Mouse (Mus musculus): ENCODE measurements around the gene Plxnb2. TPM values are rescaled to one million over a fixed set of nuclear protein-coding genes. Genes with fewer than 3 reads are reported as not detected.

Gene Plxnb2
- polyA plus RNA-seq, 1 experiment from 2014 or later: 153 TPM

- no peak overlapping the region for H3K4me3 ChIP-seq (replicated peaks; ENCODE audit: low read length)
- no peaks in the 10 kb centered on the region for H3K27me3 ChIP-seq (ENCODE audit: control insufficient read depth, insufficient read depth, low read length)
- H3K9me3 ChIP-seq (replicated peaks; ENCODE audit: control insufficient read depth, low read length): no peaks in the 10 kb centered on the region
- H3K4me1 ChIP-seq (ENCODE audit: control insufficient read depth, insufficient read depth, low read length): peaks cover 33% of the 10 kb centered on the region
- no peak for ATAC-seq (ENCODE audit: insufficient read depth, low FRiP score)
- no peak overlapping the region for H3K9ac ChIP-seq (ENCODE audit: low read length)
- no peak overlapping the region for H3K27ac ChIP-seq (ENCODE audit: low read length)
- WGBS: 88% methylated on average over 8 of the region's 8 CpGs
- no peaks in the 10 kb centered on the region for H3K36me3 ChIP-seq (ENCODE audit: control insufficient read depth, insufficient read depth, low read length)
- H3K4me2 ChIP-seq (ENCODE audit: low read depth, low read length): no peak overlapping the region
Measured at GRCm38 (mm10) chr15:89126622-89127021, 54.0 kb downstream of the Plxnb2 start.

DNA sequence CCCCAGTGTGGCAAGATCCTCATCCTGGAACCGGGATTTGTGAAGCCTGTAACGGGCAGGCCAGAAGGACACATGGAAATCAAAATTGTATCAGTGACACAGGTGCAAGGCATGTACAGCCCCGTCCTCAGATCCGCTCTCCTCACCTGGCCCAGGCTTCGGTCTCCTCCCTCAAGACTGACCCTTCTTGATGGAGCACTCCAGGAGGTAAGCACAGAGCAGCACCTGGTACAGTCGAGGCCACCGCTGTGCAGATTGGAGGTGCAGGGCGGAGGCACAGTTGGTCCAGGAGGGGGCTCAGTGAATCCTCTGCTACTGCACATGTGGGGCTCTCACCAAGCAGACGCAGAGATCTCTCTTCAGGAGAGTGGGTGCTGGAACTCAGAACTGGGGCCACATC lies 55.2 kb downstream of the Plxnb2 start:
- H3K36me3 ChIP-seq (ENCODE audit: control insufficient read depth, insufficient read depth, low read length): no peaks in the 10 kb centered on the region
- H3K9me3 ChIP-seq (replicated peaks; ENCODE audit: control insufficient read depth, low read length): no peaks in the 10 kb centered on the region
- ATAC-seq (ENCODE audit: insufficient read depth, low FRiP score): no peak
- 93% methylated on average over 9 of the region's 9 CpGs for WGBS
- no peak overlapping the region for H3K4me2 ChIP-seq (ENCODE audit: low read depth, low read length)
- no peak overlapping the region for H3K9ac ChIP-seq (ENCODE audit: low read length)
- H3K27me3 ChIP-seq (ENCODE audit: control insufficient read depth, insufficient read depth, low read length): no peaks in the 10 kb centered on the region
- H3K4me1 ChIP-seq (ENCODE audit: control insufficient read depth, insufficient read depth, low read length): peaks cover 41% of the 10 kb centered on the region
- no peak overlapping the region for H3K4me3 ChIP-seq (replicated peaks; ENCODE audit: low read length)
- no peak overlapping the region for H3K27ac ChIP-seq (ENCODE audit: low read length)

DNA sequence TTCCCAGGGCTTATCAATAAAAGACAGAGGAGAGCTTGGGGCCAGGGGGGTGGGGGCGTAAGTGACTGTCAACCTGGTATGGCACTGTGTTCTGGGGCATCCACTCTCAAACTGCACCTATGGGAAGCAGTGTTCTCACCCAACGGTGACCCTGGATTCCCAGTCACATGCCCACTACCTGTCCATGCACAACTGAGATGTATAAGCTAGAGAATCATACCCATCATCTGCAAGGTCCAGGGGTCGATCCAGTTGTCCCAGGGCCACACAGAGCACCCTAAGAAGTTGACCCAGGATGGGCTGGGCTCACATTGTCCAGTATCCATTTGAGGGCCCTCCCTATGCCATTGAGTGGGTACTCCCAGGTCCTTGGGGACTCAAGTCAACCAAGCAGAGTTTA lies 56.3 kb downstream of the Plxnb2 start:
- Histone ChIP-seq H3K27me3 (ENCODE audit: control insufficient read depth, insufficient read depth, low read length) (no peaks in the 10 kb centered on the region), H3K9ac (ENCODE audit: low read length) (no peak overlapping the region; the same call in 1 of the 2 replicates), H3K4me2 (ENCODE audit: low read depth, low read length) (no peak overlapping the region), H3K4me3 (replicated peaks; ENCODE audit: low read length) (no peak overlapping the region), H3K36me3 (ENCODE audit: control insufficient read depth, insufficient read depth, low read length) (0 out of 2 replicates have a peak, but pooled peaks cover 7% of the 10 kb centered on the region), H3K4me1 (ENCODE audit: control insufficient read depth, insufficient read depth, low read length) (peaks cover 44% of the 10 kb centered on the region), H3K9me3 (replicated peaks; ENCODE audit: control insufficient read depth, low read length) (no peaks in the 10 kb centered on the region), H3K27ac (ENCODE audit: low read length) (no peak overlapping the region)
- WGBS: 87% methylated on average over 3 of the region's 3 CpGs
- no peak for ATAC-seq (ENCODE audit: insufficient read depth, low FRiP score)

DNA sequence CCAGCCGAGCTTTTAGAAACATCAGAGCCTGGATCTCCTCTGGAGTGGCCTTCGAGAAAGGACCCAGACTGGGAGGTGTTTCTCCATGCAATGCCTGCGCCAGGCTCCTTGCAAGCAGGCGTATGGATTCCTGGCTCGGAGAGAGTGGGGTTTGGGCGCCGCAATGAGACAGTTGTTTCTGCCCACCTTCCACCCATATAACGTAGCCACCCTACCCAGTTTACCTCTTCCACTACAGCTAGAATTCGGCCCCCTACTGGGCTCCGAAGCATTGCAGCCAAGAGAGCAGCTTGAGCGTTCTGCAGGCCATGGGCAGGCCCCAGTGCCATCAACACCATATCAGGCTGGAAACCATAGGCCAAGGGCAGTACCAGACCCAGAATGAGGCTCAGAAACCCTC lies 57.0 kb downstream of the Plxnb2 start:
- Histone ChIP-seq H3K4me1 (ENCODE audit: control insufficient read depth, insufficient read depth, low read length) (peaks cover 39% of the 10 kb centered on the region), H3K27me3 (ENCODE audit: control insufficient read depth, insufficient read depth, low read length) (no peaks in the 10 kb centered on the region), H3K4me3 (replicated peaks; ENCODE audit: low read length) (peak overlapping the region; percentile 90), H3K9ac (ENCODE audit: low read length) (peak overlapping the region; percentile 90), H3K36me3 (ENCODE audit: control insufficient read depth, insufficient read depth, low read length) (0 out of 2 replicates have a peak, but pooled peaks cover 7% of the 10 kb centered on the region), H3K27ac (ENCODE audit: low read length) (peak overlapping the region; percentile 69), H3K9me3 (replicated peaks; ENCODE audit: control insufficient read depth, low read length) (no peaks in the 10 kb centered on the region), H3K4me2 (ENCODE audit: low read depth, low read length) (peak overlapping the region; percentile 90)
- WGBS: 28% methylated on average over 11 of the region's 11 CpGs
- ATAC-seq (ENCODE audit: insufficient read depth, low FRiP score): no peak

DNA sequence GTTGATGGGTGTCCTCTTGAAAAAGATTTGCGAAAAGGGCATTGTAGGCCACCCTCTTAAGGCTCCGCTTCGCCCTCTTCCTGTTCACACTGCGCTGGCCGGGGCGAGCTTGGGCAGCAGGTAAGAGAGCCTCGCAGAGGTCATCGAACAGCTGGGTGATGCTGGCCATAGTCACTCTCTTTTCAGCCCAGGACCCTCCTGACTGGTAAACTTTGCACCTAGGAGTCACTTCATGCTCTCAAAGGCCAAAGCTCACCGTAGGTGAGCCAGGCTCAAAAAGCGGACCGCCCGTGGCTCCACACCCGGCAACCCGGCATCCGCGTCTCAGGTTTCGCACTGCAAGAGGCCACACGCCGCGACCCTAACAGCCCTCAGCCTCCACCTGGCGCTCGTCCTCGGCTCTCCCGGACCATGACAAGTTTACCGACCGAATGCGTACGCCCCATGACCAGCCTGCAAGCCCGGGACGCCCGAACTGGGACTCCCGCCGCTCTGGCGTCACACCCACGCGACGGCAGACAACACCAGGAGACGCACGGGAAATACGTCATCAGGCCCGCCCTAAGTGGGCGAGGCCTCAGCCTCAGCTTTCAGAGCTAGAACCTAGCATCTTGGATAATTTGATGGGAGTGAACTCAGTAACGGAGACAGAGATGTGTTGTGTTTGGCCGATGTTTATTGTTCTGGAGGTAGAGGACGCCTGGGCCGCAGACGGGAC lies 57.8 kb downstream of the Plxnb2 start, which contains the start of gene Tubgcp6:
Tubgcp6 (minus strand) TSS at position 464 of the 718 bp plus-strand sequence.
- WGBS: under 1% methylated on average over 47 of the region's 47 CpGs
- Histone ChIP-seq H3K27me3 (ENCODE audit: control insufficient read depth, insufficient read depth, low read length) (no peaks in the 10 kb centered on the region), H3K4me2 (ENCODE audit: low read depth, low read length) (peak within 1 kb of the TSS; percentile 90), H3K9ac (ENCODE audit: low read length) (peak within 1 kb of the TSS; percentile 90), H3K36me3 (ENCODE audit: control insufficient read depth, insufficient read depth, low read length) (0 out of 2 replicates have a peak, but pooled peaks cover 7% of the 10 kb centered on the region), H3K9me3 (replicated peaks; ENCODE audit: control insufficient read depth, low read length) (no peaks in the 10 kb centered on the region), H3K27ac (ENCODE audit: low read length) (peak within 1 kb of the TSS; percentile 69), H3K4me3 (replicated peaks; ENCODE audit: low read length) (peak within 1 kb of the TSS; percentile 90), H3K4me1 (ENCODE audit: control insufficient read depth, insufficient read depth, low read length) (peaks cover 35% of the 10 kb centered on the region)
- peak; percentile 81 for ATAC-seq (ENCODE audit: insufficient read depth, low FRiP score)

GRCm38 (mm10) chr15:89118007-89118406 lies 62.6 kb downstream of the Plxnb2 start:
- H3K4me1 ChIP-seq (ENCODE audit: control insufficient read depth, insufficient read depth, low read length): peaks cover 20% of the 10 kb centered on the region
- no peaks in the 10 kb centered on the region for H3K27me3 ChIP-seq (ENCODE audit: control insufficient read depth, insufficient read depth, low read length)
- H3K4me2 ChIP-seq (ENCODE audit: low read depth, low read length): no peak overlapping the region
- no peak for ATAC-seq (ENCODE audit: insufficient read depth, low FRiP score)
- H3K27ac ChIP-seq (ENCODE audit: low read length): no peak overlapping the region
- no peak overlapping the region for H3K9ac ChIP-seq (ENCODE audit: low read length)
- H3K9me3 ChIP-seq (replicated peaks; ENCODE audit: control insufficient read depth, low read length): no peaks in the 10 kb centered on the region
- H3K36me3 ChIP-seq (ENCODE audit: control insufficient read depth, insufficient read depth, low read length): peaks cover 23% of the 10 kb centered on the region; the same call in 1 of the 2 replicates
- H3K4me3 ChIP-seq (replicated peaks; ENCODE audit: low read length): no peak overlapping the region

DNA sequence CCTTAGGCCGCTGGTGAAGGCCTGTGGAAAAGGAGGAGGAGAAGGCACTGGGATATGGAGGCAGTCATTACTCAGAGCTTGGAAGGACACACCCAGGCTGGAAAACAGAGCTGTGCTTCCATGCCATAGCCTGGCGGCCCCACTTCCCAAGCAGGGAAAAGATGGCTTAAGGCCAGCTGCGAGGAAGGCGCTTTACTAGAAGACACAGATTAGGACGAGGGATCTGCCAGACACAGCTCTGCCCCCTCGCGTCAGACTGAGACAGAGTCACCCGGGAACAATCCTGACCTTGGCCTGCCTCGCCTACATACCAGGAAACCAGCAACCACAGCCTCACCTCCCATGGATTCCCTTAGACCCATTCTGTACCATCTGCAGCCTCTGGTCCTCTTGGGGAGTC lies 70.4 kb downstream of the Plxnb2 start:
- H3K4me2 ChIP-seq (ENCODE audit: low read depth, low read length): no peak overlapping the region
- no peak overlapping the region for H3K4me3 ChIP-seq (replicated peaks; ENCODE audit: low read length)
- H3K36me3 ChIP-seq (ENCODE audit: control insufficient read depth, insufficient read depth, low read length): peaks cover 8% of the 10 kb centered on the region; the same call in 1 of the 2 replicates
- H3K27me3 ChIP-seq (ENCODE audit: control insufficient read depth, insufficient read depth, low read length): no peaks in the 10 kb centered on the region
- H3K4me1 ChIP-seq (ENCODE audit: control insufficient read depth, insufficient read depth, low read length): no peaks in the 10 kb centered on the region
- H3K27ac ChIP-seq (ENCODE audit: low read length): no peak overlapping the region
- WGBS: 75% methylated on average over 9 of the region's 9 CpGs
- no peaks in the 10 kb centered on the region for H3K9me3 ChIP-seq (replicated peaks; ENCODE audit: control insufficient read depth, low read length)
- no peak overlapping the region for H3K9ac ChIP-seq (ENCODE audit: low read length)
- no peak for ATAC-seq (ENCODE audit: insufficient read depth, low FRiP score)

- peaks cover 5% of the 10 kb centered on the region; the same call in 1 of the 2 replicates for H3K36me3 ChIP-seq (ENCODE audit: control insufficient read depth, insufficient read depth, low read length)
- H3K4me3 ChIP-seq (replicated peaks; ENCODE audit: low read length): no peak overlapping the region
- no peak for ATAC-seq (ENCODE audit: insufficient read depth, low FRiP score)
- no peak overlapping the region for H3K27ac ChIP-seq (ENCODE audit: low read length)
- WGBS: 96% methylated on average over 1 of the region's 1 CpGs
- no peaks in the 10 kb centered on the region for H3K27me3 ChIP-seq (ENCODE audit: control insufficient read depth, insufficient read depth, low read length)
- no peaks in the 10 kb centered on the region for H3K9me3 ChIP-seq (replicated peaks; ENCODE audit: control insufficient read depth, low read length)
- H3K4me2 ChIP-seq (ENCODE audit: low read depth, low read length): no peak overlapping the region
- no peak overlapping the region for H3K9ac ChIP-seq (ENCODE audit: low read length)
- no peaks in the 10 kb centered on the region for H3K4me1 ChIP-seq (ENCODE audit: control insufficient read depth, insufficient read depth, low read length)
Measured at GRCm38 (mm10) chr15:89106976-89107375, 73.6 kb downstream of the Plxnb2 start.

- Histone ChIP-seq H3K36me3 (ENCODE audit: control insufficient read depth, insufficient read depth, low read length) (peaks cover 12% of the 10 kb centered on the region; the same call in 1 of the 2 replicates), H3K4me3 (replicated peaks; ENCODE audit: low read length) (no peak overlapping the region), H3K27me3 (ENCODE audit: control insufficient read depth, insufficient read depth, low read length) (no peaks in the 10 kb centered on the region), H3K27ac (ENCODE audit: low read length) (no peak overlapping the region), H3K9me3 (replicated peaks; ENCODE audit: control insufficient read depth, low read length) (no peaks in the 10 kb centered on the region), H3K4me2 (ENCODE audit: low read depth, low read length) (no peak overlapping the region), H3K4me1 (ENCODE audit: control insufficient read depth, insufficient read depth, low read length) (no peaks in the 10 kb centered on the region), H3K9ac (ENCODE audit: low read length) (no peak overlapping the region)
- ATAC-seq (ENCODE audit: insufficient read depth, low FRiP score): no peak
- WGBS: 87% methylated on average over 13 of the region's 13 CpGs
Measured at GRCm38 (mm10) chr15:89106073-89106472, 74.5 kb downstream of the Plxnb2 start.

All from stomach, embryonic 16.5 days (tissue).